Mouse (Mus musculus): ENCODE data around the gene Sptbn1. TPM values are rescaled to one million over a fixed set of nuclear protein-coding genes. Genes with fewer than 3 reads are reported as not detected.

Gene Sptbn1
- 26.8 and 28.0 TPM in 2 replicates for polyA plus RNA-seq (2012; rRNA removed)

DNA sequence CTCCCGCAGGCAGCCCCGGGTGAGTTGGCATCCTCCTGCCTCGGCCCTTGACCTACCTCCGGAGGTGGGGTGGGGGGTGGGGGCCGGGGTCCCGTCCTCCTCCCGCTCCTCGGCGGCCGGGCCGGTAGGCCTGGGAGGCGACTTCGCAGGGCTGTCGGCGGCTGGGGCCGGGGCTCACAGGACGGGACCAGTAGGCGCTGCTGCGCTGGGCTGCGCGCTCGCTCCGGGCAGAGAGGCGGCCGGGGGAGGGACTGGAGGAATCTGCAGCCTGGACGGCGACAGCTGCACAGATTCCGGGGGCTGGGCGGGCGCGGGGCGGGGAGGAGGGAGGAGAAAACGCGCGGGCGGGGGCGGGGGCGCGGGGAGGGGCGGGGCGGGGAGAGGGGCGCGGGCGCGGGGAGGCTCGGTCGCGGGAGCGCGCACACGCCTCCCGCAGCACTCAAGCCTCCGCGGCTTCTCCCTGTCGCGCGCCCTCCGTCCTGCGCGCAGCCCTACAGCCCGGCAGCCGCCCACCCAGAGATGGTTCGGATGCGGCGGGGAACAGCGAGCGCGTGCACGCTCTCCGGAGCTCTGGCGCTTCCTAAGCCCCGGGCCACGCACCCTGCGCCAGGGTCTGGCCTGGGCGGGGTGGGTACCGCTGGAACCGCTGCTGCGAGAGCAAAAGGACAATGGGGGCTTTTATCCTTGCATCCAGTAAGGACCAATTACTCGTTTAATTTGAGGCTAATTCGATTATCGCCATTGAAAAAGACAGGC lies at the start of gene Sptbn1:
Gene Sptbn1 (minus strand): TSS at position 284 of the 756 bp plus-strand sequence.
- peaks cover 20% of the 10 kb centered on the region for H3K27me3 ChIP-seq (ENCODE audit: control insufficient read depth, insufficient read depth, low read length)
- TF ChIP-seq POLR2A (IDR thresholded peaks at IDR 0.05; ENCODE audit: low read depth, low read length) (no peak), CTCF (IDR thresholded peaks at IDR 0.05; ENCODE audit: extremely low read depth, insufficient read depth, insufficient read length, insufficient replicate concordance) (no peak)
- peak within 1 kb of the TSS; percentile 64 for H3K4me3 ChIP-seq (ENCODE audit: extremely low read depth, insufficient read depth, insufficient read length)
- peak in 1 of 2 experiments; percentile 20 for DNase-seq (ENCODE audit: low read depth in 1 of 2, low spot score in 2 of 2)
- H3K36me3 ChIP-seq (ENCODE audit: control insufficient read depth, insufficient read depth, low read length) = no peaks in the 10 kb centered on the region
- H3K4me1 ChIP-seq (ENCODE audit: control insufficient read depth, insufficient read depth, insufficient read length) = peaks cover 9% of the 10 kb centered on the region; the same call in 1 of the 2 replicates
- peak within 1 kb of the TSS; percentile 49 for H3K27ac ChIP-seq (ENCODE audit: insufficient read depth, low read length)
- 2% methylated on average over 54 of the region's 81 CpGs for WGBS

- Histone ChIP-seq H3K4me1 (ENCODE audit: control insufficient read depth, insufficient read depth, insufficient read length) (no peaks in the 10 kb centered on the region; the same call in 1 of the 2 replicates), H3K36me3 (ENCODE audit: control insufficient read depth, insufficient read depth, low read length) (no peaks in the 10 kb centered on the region), H3K27me3 (ENCODE audit: control insufficient read depth, insufficient read depth, low read length) (no peaks in the 10 kb centered on the region), H3K27ac (ENCODE audit: insufficient read depth, low read length) (no peak overlapping the region), H3K4me3 (ENCODE audit: extremely low read depth, insufficient read depth, insufficient read length) (no peak overlapping the region)
- no peak for DNase-seq (ENCODE audit: low read depth in 1 of 2, low spot score in 2 of 2)
- no peak for TF ChIP-seq CTCF (IDR thresholded peaks at IDR 0.05; ENCODE audit: extremely low read depth, insufficient read depth, insufficient read length, insufficient replicate concordance)
- no peak for TF ChIP-seq POLR2A (IDR thresholded peaks at IDR 0.05; ENCODE audit: low read depth, low read length)
These were observed 26.3 kb upstream of the Sptbn1 start for GRCm38 (mm10) chr11:30294279-30294678.

GRCm38 (mm10) chr11:30292221-30293160 lies 24.5 kb upstream of the Sptbn1 start:
- H3K4me3 ChIP-seq (ENCODE audit: extremely low read depth, insufficient read depth, insufficient read length) = no peak overlapping the region
- 85% methylated on average over 3 of the region's 3 CpGs for WGBS
- TF ChIP-seq CTCF (IDR thresholded peaks at IDR 0.05; ENCODE audit: extremely low read depth, insufficient read depth, insufficient read length, insufficient replicate concordance) (no peak), POLR2A (IDR thresholded peaks at IDR 0.05; ENCODE audit: low read depth, low read length) (no peak)
- H3K27ac ChIP-seq (ENCODE audit: insufficient read depth, low read length) = no peak overlapping the region
- H3K27me3 ChIP-seq (ENCODE audit: control insufficient read depth, insufficient read depth, low read length) = no peaks in the 10 kb centered on the region
- no peak for DNase-seq (ENCODE audit: low read depth in 1 of 2, low spot score in 2 of 2)
- no peaks in the 10 kb centered on the region for H3K36me3 ChIP-seq (ENCODE audit: control insufficient read depth, insufficient read depth, low read length)
- no peaks in the 10 kb centered on the region; the same call in 1 of the 2 replicates for H3K4me1 ChIP-seq (ENCODE audit: control insufficient read depth, insufficient read depth, insufficient read length)

DNA sequence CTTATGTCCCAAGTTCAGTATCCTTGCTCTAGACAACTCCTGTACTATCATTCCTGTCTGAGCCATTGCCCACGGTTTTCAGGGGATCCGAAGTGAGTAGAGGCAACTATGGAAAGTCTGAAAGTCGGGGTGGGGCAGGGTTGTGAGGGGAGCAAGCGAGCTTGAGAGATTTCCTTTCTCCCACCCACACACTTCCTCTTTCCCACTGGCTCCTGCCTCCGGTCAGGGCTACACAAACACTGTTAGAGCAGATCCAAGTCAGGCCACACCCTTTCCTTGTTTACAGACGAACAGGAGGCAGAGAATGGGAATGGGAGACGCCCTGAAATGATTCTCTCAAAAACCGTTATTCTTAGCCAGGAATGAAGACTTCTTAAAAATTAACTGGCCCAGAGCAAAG lies 23.2 kb upstream of the Sptbn1 start:
- no peak overlapping the region for H3K4me3 ChIP-seq (ENCODE audit: extremely low read depth, insufficient read depth, insufficient read length)
- no peak for DNase-seq (ENCODE audit: low read depth in 1 of 2, low spot score in 2 of 2)
- no peaks in the 10 kb centered on the region for H3K36me3 ChIP-seq (ENCODE audit: control insufficient read depth, insufficient read depth, low read length)
- H3K27ac ChIP-seq (ENCODE audit: insufficient read depth, low read length) = no peak overlapping the region
- 24% methylated on average over 8 of the region's 8 CpGs for WGBS
- TF ChIP-seq POLR2A (IDR thresholded peaks at IDR 0.05; ENCODE audit: low read depth, low read length) (no peak), CTCF (IDR thresholded peaks at IDR 0.05; ENCODE audit: extremely low read depth, insufficient read depth, insufficient read length, insufficient replicate concordance) (no peak)
- no peaks in the 10 kb centered on the region for H3K27me3 ChIP-seq (ENCODE audit: control insufficient read depth, insufficient read depth, low read length)
- no peaks in the 10 kb centered on the region; the same call in 1 of the 2 replicates for H3K4me1 ChIP-seq (ENCODE audit: control insufficient read depth, insufficient read depth, insufficient read length)

- H3K27ac ChIP-seq (ENCODE audit: insufficient read depth, low read length) = no peak overlapping the region
These were observed 21.8 kb upstream of the Sptbn1 start for GRCm38 (mm10) chr11:30289470-30290431.

DNA sequence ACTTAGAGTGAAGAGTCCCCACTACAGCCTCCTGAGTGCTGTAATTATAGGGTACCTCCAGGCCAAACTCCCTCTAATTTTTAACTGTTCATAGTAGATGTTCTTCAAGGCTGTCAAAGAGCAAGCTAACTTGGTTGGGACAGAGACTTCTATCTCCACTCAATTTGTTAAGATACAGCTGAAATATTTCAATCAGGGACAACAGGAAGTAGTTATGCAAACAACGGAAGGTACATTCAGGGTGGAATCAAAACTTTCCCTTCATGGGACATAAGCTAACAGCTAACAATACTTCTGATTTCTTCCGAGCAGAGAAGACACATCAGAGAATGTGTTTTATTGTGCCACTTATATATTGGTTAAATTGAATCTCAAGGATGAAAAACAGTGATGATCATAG lies 20.1 kb upstream of the Sptbn1 start:
- no peak overlapping the region for H3K4me3 ChIP-seq (ENCODE audit: extremely low read depth, insufficient read depth, insufficient read length)
- 87% methylated on average over 2 of the region's 2 CpGs for WGBS
- TF ChIP-seq POLR2A (IDR thresholded peaks at IDR 0.05; ENCODE audit: low read depth, low read length) (no peak), CTCF (IDR thresholded peaks at IDR 0.05; ENCODE audit: extremely low read depth, insufficient read depth, insufficient read length, insufficient replicate concordance) (no peak)
- no peak for DNase-seq (ENCODE audit: low read depth in 1 of 2, low spot score in 2 of 2)
- no peak overlapping the region for H3K27ac ChIP-seq (ENCODE audit: insufficient read depth, low read length)
- H3K36me3 ChIP-seq (ENCODE audit: control insufficient read depth, insufficient read depth, low read length) = no peaks in the 10 kb centered on the region
- no peaks in the 10 kb centered on the region; the same call in 1 of the 2 replicates for H3K4me1 ChIP-seq (ENCODE audit: control insufficient read depth, insufficient read depth, insufficient read length)
- no peaks in the 10 kb centered on the region for H3K27me3 ChIP-seq (ENCODE audit: control insufficient read depth, insufficient read depth, low read length)

More at GRCm38 (mm10) chr11:30289470-30290431, 21.8 kb upstream of the Sptbn1 start:
- no peak for DNase-seq (ENCODE audit: low read depth in 1 of 2, low spot score in 2 of 2)
- 82% methylated on average over 7 of the region's 7 CpGs for WGBS
- TF ChIP-seq CTCF (IDR thresholded peaks at IDR 0.05; ENCODE audit: extremely low read depth, insufficient read depth, insufficient read length, insufficient replicate concordance) = no peak
- TF ChIP-seq POLR2A (IDR thresholded peaks at IDR 0.05; ENCODE audit: low read depth, low read length) = no peak
- no peaks in the 10 kb centered on the region for H3K36me3 ChIP-seq (ENCODE audit: control insufficient read depth, insufficient read depth, low read length)
- no peaks in the 10 kb centered on the region for H3K27me3 ChIP-seq (ENCODE audit: control insufficient read depth, insufficient read depth, low read length)
- no peak overlapping the region for H3K4me3 ChIP-seq (ENCODE audit: extremely low read depth, insufficient read depth, insufficient read length)
- no peaks in the 10 kb centered on the region; the same call in 1 of the 2 replicates for H3K4me1 ChIP-seq (ENCODE audit: control insufficient read depth, insufficient read depth, insufficient read length)

Data from spleen, adult 2 months (tissue).